ENCODE assay signal across 8 mouse cellular contexts in the genomic region with DNA sequence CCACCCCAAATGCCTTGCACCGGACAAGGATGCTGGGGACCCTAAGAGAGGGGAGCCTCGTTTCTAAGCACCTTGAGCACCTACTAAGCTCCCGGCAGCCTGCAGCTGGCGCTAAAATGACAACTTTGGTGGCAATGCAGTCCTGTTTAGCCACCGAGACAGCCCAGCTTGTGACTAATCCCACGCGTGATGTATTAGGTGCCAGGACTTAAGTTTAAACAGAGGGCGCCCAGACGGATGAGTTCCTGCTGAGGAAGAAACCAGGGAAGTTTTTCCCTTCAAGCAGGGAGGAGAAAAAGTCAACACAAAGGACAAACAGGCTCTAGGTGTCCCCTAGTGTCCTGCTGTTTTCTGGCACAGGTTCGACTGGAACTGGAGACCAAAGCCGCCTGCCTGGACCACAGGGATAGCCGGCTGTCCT. TPM values are rescaled to one million over a fixed set of nuclear protein-coding genes. Genes with fewer than 3 reads are reported as not detected.
DNase-seq lines count a peak whose midpoint lies in the region; ATAC-seq lines count a peak whose summit lies in the region.

No protein-coding gene starts in this region.

- peaks cover 7% of the 10 kb centered on the region; the same call in 1 of the 2 replicates for H3K36me3 ChIP-seq in embryonic facial prominence, embryonic 10.5 days (replicated peaks)
- H3K36me3 ChIP-seq in kidney, embryonic 15.5 days = no peaks in the 10 kb centered on the region
- no peaks in the 10 kb centered on the region for H3K36me3 ChIP-seq in midbrain, embryonic 16.5 days (ENCODE audit: control insufficient read depth, insufficient read depth, low read length)

- no peaks in the 10 kb centered on the region for H3K9me3 ChIP-seq in embryonic facial prominence, embryonic 10.5 days
- H3K9me3 ChIP-seq in kidney, embryonic 15.5 days (replicated peaks) = no peaks in the 10 kb centered on the region
- no peaks in the 10 kb centered on the region for H3K9me3 ChIP-seq in midbrain, embryonic 16.5 days (replicated peaks; ENCODE audit: control insufficient read depth, low read length, poor library complexity, severe bottlenecking)

- peaks cover 24% of the 10 kb centered on the region for H3K27me3 ChIP-seq in embryonic facial prominence, embryonic 10.5 days (replicated peaks; ENCODE audit: low read depth, poor library complexity, severe bottlenecking)
- no peaks in the 10 kb centered on the region for H3K27me3 ChIP-seq in kidney, embryonic 15.5 days
- peaks cover 16% of the 10 kb centered on the region for H3K27me3 ChIP-seq in midbrain, embryonic 16.5 days (ENCODE audit: control insufficient read depth, insufficient read depth, low read depth, low read length)

- ATAC-seq in kidney, embryonic 15.5 days (replicated peaks; ENCODE audit: low FRiP score) = no peak
- ATAC-seq in midbrain, embryonic 16.5 days = no peak; the same call in none of the 2 replicates

- H3K4me2 ChIP-seq in kidney, embryonic 15.5 days = peak overlapping the region; percentile 58
- peak overlapping the region; percentile 95 for H3K4me2 ChIP-seq in midbrain, embryonic 16.5 days (ENCODE audit: low read length)

- peaks cover 56% of the 10 kb centered on the region for H3K4me1 ChIP-seq in embryonic facial prominence, embryonic 10.5 days
- peaks cover 32% of the 10 kb centered on the region for H3K4me1 ChIP-seq in kidney, embryonic 15.5 days
- peaks cover 30% of the 10 kb centered on the region for H3K4me1 ChIP-seq in midbrain, embryonic 16.5 days (ENCODE audit: control insufficient read depth, insufficient read depth, low read length)

- H3K27ac ChIP-seq in embryonic facial prominence, embryonic 10.5 days (replicated peaks) = peak overlapping the region; percentile 95
- H3K27ac ChIP-seq in kidney, embryonic 15.5 days = peak overlapping the region; percentile 93
- peak overlapping the region; percentile 75 for H3K27ac ChIP-seq in midbrain, embryonic 16.5 days (ENCODE audit: low read length)

- DNase-seq in kidney, adult 9 months = peak; percentile 77
- DNase-seq in kidney, adult 11 months = no peak
- DNase-seq in MN1 (ENCODE audit: low spot score) = peak; percentile 58
- DNase-seq in embryonic facial prominence, embryonic 10.5 days (ENCODE audit: low spot score) = no peak
- DNase-seq in thymus, postnatal 25 days = no peak
- DNase-seq in yolk sac, embryonic 10.5 days (ENCODE audit: low spot score) = no peak

- 1% methylated on average over 12 of the region's 12 CpGs for WGBS in embryonic facial prominence, embryonic 10.5 days
- 4% methylated on average over 12 of the region's 12 CpGs for WGBS in kidney, embryonic 15.5 days
- WGBS in midbrain, embryonic 16.5 days = 6% methylated on average over 12 of the region's 12 CpGs

- peak overlapping the region; percentile 61 for H3K4me3 ChIP-seq in embryonic facial prominence, embryonic 10.5 days
- peak overlapping the region; percentile 36 for H3K4me3 ChIP-seq in kidney, embryonic 15.5 days (replicated peaks)
- H3K4me3 ChIP-seq in midbrain, embryonic 16.5 days (ENCODE audit: low read depth, low read length) = peak overlapping the region; percentile 52

- H3K9ac ChIP-seq in kidney, embryonic 15.5 days = peak overlapping the region; percentile 48
- peak overlapping the region; percentile 70 for H3K9ac ChIP-seq in midbrain, embryonic 16.5 days (ENCODE audit: low read depth, low read length)

RNA-seq across cellular contexts. Expression of a gene that starts 6.6 kb away (rescaled TPM):
- 43.3 and 47.2 TPM in 2 replicates for polyA plus RNA-seq in embryonic facial prominence, embryonic 10.5 days (2016; fragmentation: Nextera tagmentation; extraction: Ambion mirVana)
- 57.4 and 63.3 TPM in 2 replicates for polyA plus RNA-seq in kidney, embryonic 15.5 days (2015; fragmentation: Nextera tagmentation; extraction: Ambion mirVana)
- polyA plus RNA-seq in midbrain, embryonic 16.5 days (2015; fragmentation: Nextera tagmentation; extraction: Ambion mirVana) = 7.6 and 9.4 TPM in 2 replicates

Comparison
In these comparisons a context has a peak if more than half of its experiments do, and no peak if none do; other contexts are left out.
1. DNase-seq: peak in kidney, adult 9 months (single experiment) and MN1 (single experiment); none in kidney, adult 11 months (single experiment), embryonic facial prominence, embryonic 10.5 days (single experiment), thymus, postnatal 25 days (single experiment) and yolk sac, embryonic 10.5 days (single experiment).
2. Peak in every context shown above with its lines, with median percentiles within 50 percentile points of each other: H3K27ac ChIP-seq and H3K4me3 ChIP-seq.